Mouse (Mus musculus): Measurements from ENCODE around the gene Gm42688. TPM values are rescaled to one million over a fixed set of nuclear protein-coding genes. Genes with fewer than 3 reads are reported as not detected.
"Not testable (repeated sequence)": the region's sequence is repeated elsewhere in the genome, so short reads cannot be mapped to it uniquely, and the experiment has no call there.

Gene Gm42688
- total RNA-seq, 2 experiments from 2014 or later: 5.2 to 6.4 TPM

GRCm38 (mm10) chr6:83136881-83137575, 35.6 kb downstream of the Gm42688 start:
- no peak for DNase-seq (ENCODE audit: low spot score in 2 of 2)

GRCm38 (mm10) chr6:83137576-83137950, 36.1 kb downstream of the Gm42688 start:
- peak in 1 of 2 experiments; percentile 74 for DNase-seq (ENCODE audit: low spot score in 2 of 2)

- DNase-seq (ENCODE audit: low spot score in 2 of 2): no peak
Measured at GRCm38 (mm10) chr6:83138056-83138455, 36.6 kb downstream of the Gm42688 start.

GRCm38 (mm10) chr6:83140044-83140443, 38.6 kb downstream of the Gm42688 start:
- no peak for DNase-seq (ENCODE audit: low spot score in 2 of 2)

- DNase-seq (ENCODE audit: low spot score in 2 of 2): no peak
Measured at GRCm38 (mm10) chr6:83141636-83142035, 40.2 kb downstream of the Gm42688 start.

- peak in 1 of 2 experiments; percentile 74 for DNase-seq (ENCODE audit: low spot score in 2 of 2)
Measured at GRCm38 (mm10) chr6:83142211-83142731, 40.9 kb downstream of the Gm42688 start.

GRCm38 (mm10) chr6:83142886-83143285, 41.5 kb downstream of the Gm42688 start:
- no peak for DNase-seq (ENCODE audit: low spot score in 2 of 2)

- no peak for DNase-seq (ENCODE audit: low spot score in 2 of 2)
Measured at GRCm38 (mm10) chr6:83145209-83145608, 43.8 kb downstream of the Gm42688 start.

- DNase-seq (ENCODE audit: low spot score in 2 of 2): no peak
Measured at GRCm38 (mm10) chr6:83145805-83146204, 44.4 kb downstream of the Gm42688 start.

GRCm38 (mm10) chr6:83147280-83147679, 45.9 kb downstream of the Gm42688 start:
- no peak for DNase-seq (ENCODE audit: low spot score in 2 of 2)

GRCm38 (mm10) chr6:83151721-83152120, 50.3 kb downstream of the Gm42688 start:
- DNase-seq (ENCODE audit: low spot score in 2 of 2): no peak

- DNase-seq (ENCODE audit: low spot score in 2 of 2): no peak
Measured at GRCm38 (mm10) chr6:83153038-83153437, 51.6 kb downstream of the Gm42688 start.

GRCm38 (mm10) chr6:83153485-83153884, 52.1 kb downstream of the Gm42688 start:
- DNase-seq (ENCODE audit: low spot score in 2 of 2): no peak

- peak in 1 of 2 experiments; percentile 41 for DNase-seq (ENCODE audit: low spot score in 2 of 2)
Measured at GRCm38 (mm10) chr6:83155552-83156238, 54.3 kb downstream of the Gm42688 start.

GRCm38 (mm10) chr6:83156259-83156684, 54.9 kb downstream of the Gm42688 start, which contains the start of the genes Wdr54 and 1700003E16Rik:
Gene Wdr54, minus strand, starts transcription at chr6:83156397.
Gene 1700003E16Rik, plus strand, starts transcription at chr6:83156404.
- DNase-seq (ENCODE audit: low spot score in 2 of 2): peak; percentile 80 to 81

- not testable (repeated sequence) for DNase-seq (ENCODE audit: low spot score in 2 of 2)
Measured at GRCm38 (mm10) chr6:83159456-83159855, 58.0 kb downstream of the Gm42688 start.

Small RNAs within 50 kb of the gene (microRNA-seq; reads per million reads assigned to microRNA genes)
- gene Mir3470a: 0 reads per million in 2 experiments

Other genes starting within 250 kb of the Gm42688 start
- 10 to 100 TPM; 43.4 to 44.2 TPM for gene Sema4f, start 161.8 kb upstream of the Gm42688 start, total RNA-seq (2021)
- under 1 TPM in 1 of 2 experiments, not detected in 1; 0.44 TPM for gene M1ap, start 154.7 kb upstream of the Gm42688 start, total RNA-seq (2021)
- gene Dok1, start 68.1 kb upstream of the Gm42688 start, total RNA-seq (2021): 1 to 10 TPM; 3.1 to 3.3 TPM
- gene Loxl3, start 67.4 kb upstream of the Gm42688 start, total RNA-seq (2021): 1 to 10 TPM; 2.3 to 3.8 TPM
- gene Aup1, start 47.1 kb upstream of the Gm42688 start, total RNA-seq (2021): 100 to 1,000 TPM; 108 to 116 TPM
- 10 to 100 TPM; 55.7 to 60.1 TPM for gene Htra2, start 46.3 kb upstream of the Gm42688 start, total RNA-seq (2021)
- gene Dqx1, start 43.8 kb upstream of the Gm42688 start, total RNA-seq (2021): under 1 TPM; 0.48 to 0.74 TPM
- not detected for gene Tlx2, start 31.3 kb upstream of the Gm42688 start, total RNA-seq (2021)
- gene Pcgf1, start 23.7 kb upstream of the Gm42688 start, total RNA-seq (2021): 10 to 100 TPM; 23.3 to 27.0 TPM
- gene Lbx2, start 15.2 kb upstream of the Gm42688 start, total RNA-seq (2021): not detected
- 10 to 100 TPM in 1 of 2 experiments, 1 to 10 TPM in 1; 6.8 to 11.7 TPM for gene Ccdc142, start within 50 bp of the Gm42688 start, total RNA-seq (2021)
- 10 to 100 TPM; 62.5 to 62.7 TPM for gene Mrpl53, start 7.4 kb downstream of the Gm42688 start, total RNA-seq (2021)
- gene Mogs, start 13.9 kb downstream of the Gm42688 start, total RNA-seq (2021): 10 to 100 TPM; 22.0 to 27.2 TPM
- 10 to 100 TPM; 66.7 to 72.6 TPM for gene Wbp1, start 19.9 kb downstream of the Gm42688 start, total RNA-seq (2021)
- 10 to 100 TPM; 24.1 TPM for gene Ino80b, start 23.8 kb downstream of the Gm42688 start, total RNA-seq (2021)
- 10 to 100 TPM; 61.2 to 65.1 TPM for gene Rtkn, start 33.8 kb downstream of the Gm42688 start, total RNA-seq (2021)
- gene Wdr54, start 54.8 kb downstream of the Gm42688 start, total RNA-seq (2021): 10 to 100 TPM; 24.4 to 26.0 TPM
- gene 1700003E16Rik, start 54.8 kb downstream of the Gm42688 start, total RNA-seq (2021): 10 to 100 TPM; 20.4 to 21.1 TPM
- 100 to 1,000 TPM; 358 to 382 TPM for gene Dctn1, start 64.3 kb downstream of the Gm42688 start, total RNA-seq (2021)
- 10 to 100 TPM in 1 of 2 experiments, under 1 TPM in 1; 0.41 to 11.9 TPM for gene Slc4a5, start 118.2 kb downstream of the Gm42688 start, total RNA-seq (2021)
- gene Mthfd2, start 224.3 kb downstream of the Gm42688 start, total RNA-seq (2021): 10 to 100 TPM in 1 of 2 experiments, 1 to 10 TPM in 1; 8.5 to 10.5 TPM
- 10 to 100 TPM; 22.1 to 23.1 TPM for gene Mob1a, start 224.4 kb downstream of the Gm42688 start, total RNA-seq (2021)
- gene Bola3, start 247.5 kb downstream of the Gm42688 start, total RNA-seq (2021): 10 to 100 TPM; 45.4 to 54.7 TPM

Measured in layer of hippocampus, postnatal 14 days (tissue).